16 mouse cellular contexts compared by ENCODE assay signal in the genomic region with DNA sequence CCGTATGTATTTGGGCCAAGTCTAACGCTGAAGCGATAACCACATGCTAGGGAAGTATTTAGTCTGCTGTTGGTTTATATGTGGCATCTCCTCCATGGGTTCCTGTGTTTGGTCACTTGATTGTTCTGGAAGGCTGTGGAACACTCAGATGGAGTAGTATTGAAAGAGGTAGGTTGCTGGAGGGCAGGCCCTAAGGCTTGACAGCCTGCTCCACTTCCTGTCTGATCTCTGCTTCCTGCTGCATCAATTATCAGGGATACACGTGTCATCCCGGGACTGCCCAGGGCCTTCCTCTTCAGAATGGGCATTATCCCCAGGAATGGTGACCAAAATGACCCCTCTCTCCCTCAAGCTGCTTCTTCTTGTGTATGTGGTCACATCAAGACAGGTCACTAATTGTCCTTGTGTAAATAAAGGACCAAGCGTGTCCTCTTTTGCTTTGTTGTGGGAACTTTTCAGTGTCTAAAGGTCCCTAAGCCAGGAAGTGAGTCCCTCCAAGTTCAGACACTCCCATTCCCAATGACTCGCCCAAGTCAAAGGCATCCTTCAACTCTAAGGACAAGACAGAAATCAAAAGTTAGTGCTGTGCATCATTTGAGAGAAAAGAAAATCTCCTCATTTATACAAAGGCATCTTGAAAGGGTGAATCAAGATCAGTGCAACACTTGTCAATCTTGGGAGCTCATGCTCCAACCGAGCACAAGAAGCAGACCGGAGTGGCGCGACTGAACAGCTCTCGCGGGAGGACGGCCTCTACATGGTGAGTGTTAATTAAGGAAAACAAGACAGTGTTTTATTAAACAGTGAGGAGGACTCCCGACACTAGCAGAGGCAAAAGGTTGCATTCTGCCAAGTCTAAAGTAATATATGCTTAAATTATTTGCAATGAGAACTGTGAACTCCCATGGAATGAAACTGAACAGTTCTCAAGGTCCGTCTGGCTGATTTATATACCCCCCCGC.
A peak's percentile ranks its signal among the peaks of the same experiment; 100 is the strongest.
DNase-seq lines count a peak whose midpoint lies in the region; ATAC-seq and TF ChIP-seq lines count a peak whose summit lies in the region.
"Had no signal": no experiment of that assay in that cellular context is flagged by ENCODE, and none has a peak within 500 bp of the region (broad histone marks: within the 10 kb centered on the region; RNA-seq: fewer than 3 reads in every experiment).

No protein-coding gene starts in this region.

- H3K9me3 ChIP-seq in kidney, embryonic 14.5 days (ENCODE audit: control insufficient read depth, low read length): no peaks in the 10 kb centered on the region
- H3K9me3 ChIP-seq in intestine, embryonic 15.5 days: no peaks in the 10 kb centered on the region
- H3K9me3 ChIP-seq: embryonic facial prominence, embryonic 12.5 days had no signal

- TF ChIP-seq EP300 in heart, adult 2 months (IDR thresholded peaks at IDR 0.05; ENCODE audit: insufficient read depth, low read depth, low read length): no peak

- no peak overlapping the region for H3K4me2 ChIP-seq in kidney, embryonic 14.5 days (replicated peaks; ENCODE audit: low read depth, low read length)
- H3K4me2 ChIP-seq in intestine, embryonic 15.5 days (replicated peaks): no peak overlapping the region
- H3K4me2 ChIP-seq: embryonic facial prominence, embryonic 12.5 days; hindbrain, embryonic 14.5 days had no signal

- no peaks in the 10 kb centered on the region for H3K27me3 ChIP-seq in heart, adult 2 months (ENCODE audit: control insufficient read depth, insufficient read depth, low read length)
- H3K27me3 ChIP-seq in kidney, embryonic 14.5 days (ENCODE audit: control insufficient read depth, insufficient read depth, low read length): no peaks in the 10 kb centered on the region
- H3K27me3 ChIP-seq in testis, adult 2 months (ENCODE audit: control insufficient read depth, insufficient read depth, low read length): no peaks in the 10 kb centered on the region
- H3K27me3 ChIP-seq in intestine, embryonic 15.5 days (replicated peaks): no peaks in the 10 kb centered on the region
- H3K27me3 ChIP-seq: embryonic facial prominence, embryonic 12.5 days had no signal

- no peak for TF ChIP-seq CTCF in heart, adult 2 months (IDR thresholded peaks at IDR 0.05)
- TF ChIP-seq CTCF in testis, adult 2 months (IDR thresholded peaks at IDR 0.05; ENCODE audit: control insufficient read depth, insufficient read depth, insufficient replicate concordance, low read depth, low read length): no peak

- 71% methylated on average over 17 of the region's 17 CpGs for WGBS in heart, adult 2 months
- WGBS in kidney, embryonic 14.5 days: 59% methylated on average over 17 of the region's 17 CpGs
- 74% methylated on average over 17 of the region's 17 CpGs for WGBS in intestine, embryonic 15.5 days

- TF ChIP-seq POLR2A in heart, adult 2 months (IDR thresholded peaks at IDR 0.05; ENCODE audit: insufficient read depth, low read depth, low read length): no peak
- TF ChIP-seq POLR2A in testis, adult 2 months (IDR thresholded peaks at IDR 0.05; ENCODE audit: control insufficient read depth, low read depth, low read length): no peak

- H3K9ac ChIP-seq in heart, adult 2 months (ENCODE audit: low read depth, low read length): no peak overlapping the region
- no peak overlapping the region for H3K9ac ChIP-seq in kidney, embryonic 14.5 days (ENCODE audit: low read depth, low read length)
- no peak overlapping the region for H3K9ac ChIP-seq in intestine, embryonic 15.5 days
- H3K9ac ChIP-seq: embryonic facial prominence, embryonic 12.5 days; hindbrain, embryonic 14.5 days; liver, embryonic 14.5 days had no signal

- no peak overlapping the region for H3K4me3 ChIP-seq in heart, adult 2 months
- no peak overlapping the region for H3K4me3 ChIP-seq in kidney, embryonic 14.5 days (ENCODE audit: low read length)
- no peak overlapping the region for H3K4me3 ChIP-seq in testis, adult 2 months (ENCODE audit: control insufficient read depth, low read depth, low read length)
- no peak overlapping the region for H3K4me3 ChIP-seq in intestine, embryonic 15.5 days (replicated peaks)
- H3K4me3 ChIP-seq: embryonic facial prominence, embryonic 12.5 days had no signal

- intact Hi-C loops in heart, adult 2 months (cut with DNase I): loop anchor here (5.0 kb wide), 1 partner anchor 112 kb away; no protein-coding TSS in a partner anchor

- ATAC-seq in kidney, embryonic 14.5 days (ENCODE audit: low FRiP score, low TSS enrichment): no peak
- no peak for ATAC-seq in intestine, embryonic 15.5 days

- peaks cover 4% of the 10 kb centered on the region; the same call in 1 of the 2 replicates for H3K79me2 ChIP-seq in heart, adult 2 months (replicated peaks; ENCODE audit: control insufficient read depth, insufficient read depth, low read length)

- H3K4me1 ChIP-seq in heart, adult 2 months (ENCODE audit: control insufficient read depth, insufficient read depth, low read length): peaks cover 20% of the 10 kb centered on the region
- peaks cover 5% of the 10 kb centered on the region; the same call in 1 of the 2 replicates for H3K4me1 ChIP-seq in kidney, embryonic 14.5 days (ENCODE audit: control insufficient read depth, insufficient read depth, low read length)
- no peaks in the 10 kb centered on the region for H3K4me1 ChIP-seq in testis, adult 2 months (ENCODE audit: control insufficient read depth, insufficient read depth, low read length)
- 0 out of 2 replicates have a peak, but pooled peaks cover 2% of the 10 kb centered on the region for H3K4me1 ChIP-seq in intestine, embryonic 15.5 days (replicated peaks)
- H3K4me1 ChIP-seq: embryonic facial prominence, embryonic 12.5 days had no signal

- peak overlapping the region; percentile 63 for H3K27ac ChIP-seq in heart, adult 2 months
- no peak overlapping the region for H3K27ac ChIP-seq in kidney, embryonic 14.5 days (ENCODE audit: low read depth, low read length)
- H3K27ac ChIP-seq in testis, adult 2 months (ENCODE audit: control insufficient read depth, insufficient read depth, low read depth, low read length): peak overlapping the region; percentile 61
- H3K27ac ChIP-seq in intestine, embryonic 15.5 days: no peak overlapping the region
- H3K27ac ChIP-seq: embryonic facial prominence, embryonic 12.5 days; hindbrain, embryonic 14.5 days; liver, embryonic 14.5 days had no signal

- peaks cover 23% of the 10 kb centered on the region for H3K36me3 ChIP-seq in heart, adult 2 months (ENCODE audit: control insufficient read depth, insufficient read depth, low read length)
- H3K36me3 ChIP-seq in kidney, embryonic 14.5 days (ENCODE audit: control insufficient read depth, insufficient read depth, low read length): 0 out of 2 replicates have a peak, but pooled peaks cover 3% of the 10 kb centered on the region
- H3K36me3 ChIP-seq in testis, adult 2 months (ENCODE audit: control insufficient read depth, insufficient read depth, low read length): no peaks in the 10 kb centered on the region
- no peaks in the 10 kb centered on the region for H3K36me3 ChIP-seq in intestine, embryonic 15.5 days
- H3K36me3 ChIP-seq: embryonic facial prominence, embryonic 12.5 days had no signal

- no peak for DNase-seq in heart, adult 2 months
- DNase-seq in heart, adult 8-10 months (ENCODE audit: low spot score): no peak
- peak; percentile 11 for DNase-seq in kidney, adult 11 months
- no peak for DNase-seq in testis, postnatal 10 days (ENCODE audit: low spot score)
- DNase-seq in thymus, postnatal 0 days (ENCODE audit: low spot score): no peak
- DNase-seq: cerebellum, adult 2 months; gastrocnemius, postnatal 36 days; layer of hippocampus, postnatal 36 days; left cerebral cortex, postnatal 4 days; right cerebral cortex, postnatal 25 days had no signal

Comparison
In these comparisons a context has a peak if more than half of its experiments do, and no peak if none do; other contexts are left out.
1. H3K27ac ChIP-seq: peak in heart, adult 2 months (single experiment) and testis, adult 2 months (single experiment); none in kidney, embryonic 14.5 days (single experiment) and intestine, embryonic 15.5 days (single experiment).